Mouse (Mus musculus) embryonic facial prominence, embryonic 11.5 days (tissue): Measurements from ENCODE around the gene Wdr86. TPM values are rescaled to one million over a fixed set of nuclear protein-coding genes. Genes with fewer than 3 reads are reported as not detected.
A peak's percentile ranks its signal among the peaks of the same experiment; 100 is the strongest.

Experiments
- ATAC-seq: fragments of 200-750 bp; cut with Nextera tagmentation; replicated peaks from 2 replicates; pipeline ENCODE4 v1.8.0; 2017; ENCODE audit warnings: low read depth; ENCODE audit not compliant: insufficient number of reproducible peaks, low FRiP score, low TSS enrichment
- DNase-seq: peaks from one replicate; pipeline ENCODE4 v3.0.0-alpha.2; 2015; ENCODE audit warnings: low spot score
- H3K27ac ChIP-seq: fragments of 300-500 bp; sonication (generic); replicated peaks from 2 replicates; pipeline ENCODE4 v1.5.1; 2014; ENCODE audit warnings: mild to moderate bottlenecking, low read depth, low read length, control low read depth
- H3K27me3 ChIP-seq: fragments of 300-500 bp; sonication (generic); 2 replicates; pipeline ENCODE4 v1.6.1; 2014; ENCODE audit warnings: mild to moderate bottlenecking, low read length, moderate library complexity, mixed read lengths; ENCODE audit not compliant: control insufficient read depth, insufficient read depth
- H3K36me3 ChIP-seq: fragments of 300-500 bp; sonication (generic); replicated peaks from 2 replicates; pipeline ENCODE4 v1.6.1; 2014; ENCODE audit warnings: low read depth, mild to moderate bottlenecking, low read length, moderate library complexity, mixed read lengths; ENCODE audit not compliant: control insufficient read depth, insufficient read depth
- H3K4me1 ChIP-seq: fragments of 300-500 bp; sonication (generic); 2 replicates; pipeline ENCODE4 v1.6.1; 2014; ENCODE audit warnings: low read length, mixed read lengths; ENCODE audit not compliant: control insufficient read depth, insufficient read depth
- H3K4me2 ChIP-seq: fragments of 300-500 bp; sonication (generic); 2 replicates; pipeline ENCODE4 v1.6.1; 2014; ENCODE audit warnings: low read depth, mild to moderate bottlenecking, control low read depth, low read length, moderate library complexity
- H3K4me3 ChIP-seq: fragments of 300-500 bp; sonication (generic); 2 replicates; pipeline ENCODE4 v1.5.1; 2014; ENCODE audit warnings: low read depth, low read length, control low read depth
- H3K9ac ChIP-seq: fragments of 300-500 bp; sonication (generic); replicated peaks from 2 replicates; pipeline ENCODE4 v1.6.1; 2014; ENCODE audit warnings: mild to moderate bottlenecking, control low read depth, low read length
- H3K9me3 ChIP-seq: fragments of 300-500 bp; sonication (generic); replicated peaks from 2 replicates; pipeline ENCODE4 v1.6.1; 2016; ENCODE audit warnings: mild to moderate bottlenecking, low read length, inconsistent platforms, mixed read lengths; ENCODE audit not compliant: control insufficient read depth
- WGBS: fragments of 180-500 bp; shearing (Covaris S2); extraction: QIAGEN DNeasy Blood & Tissue Kit; methylation state at CpG from one replicate; pipeline ENCODE4 v1.1.7; 2014; 5-methylcytosine and 5-hydroxymethylcytosine counted together
- polyA plus RNA-seq: library from polyadenylated mRNA; unstranded; fragments of >200 nt; fragmentation: Nextera tagmentation; extraction: Ambion mirVana; gene quantifications from 2 replicates; pipeline ENCODE4 v1.2.1, GENCODE M21; 2014

Wdr86 gene
- polyA plus RNA-seq, 1 experiment from 2014 or later = 53.8 TPM

DNA sequence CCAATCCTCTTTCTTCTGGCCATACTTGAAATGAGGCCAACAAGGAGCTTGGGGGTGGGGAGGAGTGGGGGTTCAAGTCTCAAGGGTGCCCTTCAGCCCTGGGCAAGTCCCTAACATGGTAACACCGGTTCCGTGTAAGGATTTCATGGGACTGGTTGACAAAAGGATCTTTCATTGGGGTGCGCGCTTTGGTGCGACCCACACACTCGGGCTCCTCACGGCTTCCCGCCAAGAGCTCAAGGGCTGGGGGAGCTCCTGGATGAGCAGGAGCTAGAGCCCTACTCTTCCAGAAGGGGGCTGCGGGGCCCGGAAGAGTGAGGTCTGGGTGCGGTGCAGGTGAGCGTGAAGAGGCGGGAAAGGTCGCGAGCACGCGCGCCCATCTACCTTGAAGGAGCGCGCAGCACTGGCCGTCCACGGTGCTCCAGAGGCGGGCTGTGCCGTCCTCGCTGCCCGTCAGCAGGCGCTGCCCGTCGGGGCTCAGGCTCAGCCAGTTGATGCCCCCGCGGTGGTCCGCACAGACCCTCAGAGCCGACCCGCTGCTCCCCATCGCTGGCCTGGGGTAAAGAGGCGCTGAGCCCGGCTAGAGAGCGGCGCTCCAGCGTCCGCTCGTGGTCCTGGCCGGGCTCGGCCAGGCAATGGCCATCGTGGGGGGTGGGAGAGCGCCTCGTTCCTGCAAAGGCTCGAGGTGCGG lies 585 bp downstream of the Wdr86 start:
- ATAC-seq = no peak
- Histone ChIP-seq H3K4me1 (peaks cover 3% of the 10 kb centered on the region), H3K4me3 (peak overlapping the region; percentile 81)

DNA sequence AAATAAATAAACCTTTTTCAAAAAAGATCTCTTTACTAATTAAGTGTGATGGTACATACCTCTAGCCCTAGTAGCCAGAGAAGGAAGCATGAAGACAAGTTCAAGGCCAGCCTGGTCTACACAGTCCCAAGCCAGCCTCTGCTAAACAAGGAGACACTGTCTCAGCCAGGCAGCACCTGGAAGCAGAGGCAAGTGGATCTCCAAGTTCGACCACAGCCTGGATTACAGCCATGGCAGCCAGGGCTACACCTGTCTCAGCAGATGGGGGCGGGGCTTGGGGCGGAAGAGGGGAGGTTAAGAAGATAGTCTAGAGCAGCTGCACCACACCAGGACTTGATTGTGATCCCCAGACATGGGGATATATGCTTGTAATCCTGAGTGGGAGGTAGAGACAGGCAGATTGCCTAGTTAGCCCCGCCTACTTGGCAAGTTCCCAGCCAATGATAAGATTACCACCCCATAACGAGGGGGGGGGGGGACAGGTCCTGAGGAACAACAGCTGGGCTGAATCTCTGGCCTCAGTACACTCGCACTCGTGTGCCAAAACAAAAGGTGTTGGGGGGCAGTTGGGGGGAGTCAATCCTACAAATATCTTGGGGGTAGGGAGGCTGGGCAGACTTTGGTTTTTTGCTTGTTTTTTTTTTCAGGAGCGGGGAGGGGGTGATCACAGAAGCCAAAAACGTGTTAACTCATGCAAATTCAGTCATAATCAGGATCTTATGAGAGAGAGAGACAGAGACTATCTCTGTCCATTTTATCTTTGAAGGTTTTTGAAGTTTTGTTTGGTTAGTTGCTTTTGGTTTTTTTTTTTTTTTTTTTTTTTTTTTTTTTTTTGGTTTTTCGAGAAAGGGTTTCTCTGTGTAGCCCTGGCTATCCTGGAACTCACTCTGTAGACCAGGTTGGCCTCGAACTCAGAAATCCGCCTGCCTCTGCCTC lies 3.4 kb downstream of the Wdr86 start:
- no peaks in the 10 kb centered on the region; the same call in 1 of the 2 replicates for H3K36me3 ChIP-seq
- H3K4me3 ChIP-seq = no peak overlapping the region
- H3K27ac ChIP-seq = no peak overlapping the region
- H3K4me1 ChIP-seq = peaks cover 3% of the 10 kb centered on the region
- WGBS = 74% methylated on average over 12 of the region's 12 CpGs
- H3K4me2 ChIP-seq = no peak overlapping the region
- no peaks in the 10 kb centered on the region for H3K27me3 ChIP-seq
- no peak overlapping the region for H3K9ac ChIP-seq
- DNase-seq = no peak
- H3K9me3 ChIP-seq = no peaks in the 10 kb centered on the region
- no peak for ATAC-seq

More for the DNA sequence above, 585 bp downstream of the Wdr86 start:
- under 1% methylated on average over 49 of the region's 49 CpGs for WGBS
- Histone ChIP-seq H3K4me2 (peak overlapping the region; percentile 77), H3K27me3 (no peaks in the 10 kb centered on the region), H3K9ac (peak overlapping the region; percentile 94), H3K9me3 (no peaks in the 10 kb centered on the region), H3K36me3 (no peaks in the 10 kb centered on the region; the same call in 1 of the 2 replicates), H3K27ac (peak overlapping the region; percentile 74)
- peak; percentile 46 for DNase-seq

- ATAC-seq = no peak
- Histone ChIP-seq H3K4me2 (no peak overlapping the region), H3K27ac (no peak overlapping the region; the same call in 1 of the 2 replicates), H3K27me3 (no peaks in the 10 kb centered on the region), H3K9me3 (no peaks in the 10 kb centered on the region), H3K4me3 (no peak overlapping the region), H3K36me3 (peaks cover 3% of the 10 kb centered on the region), H3K4me1 (peaks cover 3% of the 10 kb centered on the region), H3K9ac (no peak overlapping the region)
- WGBS = 68% methylated on average over 6 of the region's 6 CpGs
- DNase-seq = no peak
These were observed 4.6 kb downstream of the Wdr86 start for GRCm38 (mm10) chr5:24725897-24726296.

GRCm38 (mm10) chr5:24724805-24725204 lies 5.7 kb downstream of the Wdr86 start:
- H3K9ac ChIP-seq = peak overlapping the region; percentile 34
- H3K27me3 ChIP-seq = no peaks in the 10 kb centered on the region
- H3K4me2 ChIP-seq = no peak overlapping the region; the same call in 1 of the 2 replicates
- 43% methylated on average over 5 of the region's 5 CpGs for WGBS
- DNase-seq (peak; percentile 19), ATAC-seq (0 out of 2 replicates have a peak, but pooled peaks have one; percentile 39)
- H3K4me3 ChIP-seq = no peak overlapping the region
- peaks cover 4% of the 10 kb centered on the region for H3K36me3 ChIP-seq
- H3K9me3 ChIP-seq = no peaks in the 10 kb centered on the region
- H3K4me1 ChIP-seq = peaks cover 3% of the 10 kb centered on the region
- 0 out of 2 replicates have a peak overlapping the region, but pooled peaks have one; percentile 28 for H3K27ac ChIP-seq

GRCm38 (mm10) chr5:24724270-24724634 lies 6.3 kb downstream of the Wdr86 start:
- Histone ChIP-seq H3K36me3 (peaks cover 7% of the 10 kb centered on the region), H3K4me3 (no peak overlapping the region), H3K4me1 (peaks cover 3% of the 10 kb centered on the region), H3K27me3 (no peaks in the 10 kb centered on the region), H3K9me3 (no peaks in the 10 kb centered on the region), H3K27ac (0 out of 2 replicates have a peak overlapping the region, but pooled peaks have one; percentile 2), H3K9ac (no peak overlapping the region; the same call in 1 of the 2 replicates), H3K4me2 (no peak overlapping the region)
- ATAC-seq (no peak), DNase-seq (no peak)
- 88% methylated on average over 5 of the region's 5 CpGs for WGBS

GRCm38 (mm10) chr5:24723527-24724269 lies 6.8 kb downstream of the Wdr86 start:
- Histone ChIP-seq H3K9ac (no peak overlapping the region), H3K9me3 (no peaks in the 10 kb centered on the region), H3K36me3 (peaks cover 7% of the 10 kb centered on the region), H3K4me2 (no peak overlapping the region), H3K27ac (0 out of 2 replicates have a peak overlapping the region, but pooled peaks have one; percentile 2), H3K4me3 (no peak overlapping the region), H3K27me3 (no peaks in the 10 kb centered on the region), H3K4me1 (peaks cover 3% of the 10 kb centered on the region)
- WGBS = 78% methylated on average over 11 of the region's 11 CpGs
- ATAC-seq (no peak), DNase-seq (no peak)

DNA sequence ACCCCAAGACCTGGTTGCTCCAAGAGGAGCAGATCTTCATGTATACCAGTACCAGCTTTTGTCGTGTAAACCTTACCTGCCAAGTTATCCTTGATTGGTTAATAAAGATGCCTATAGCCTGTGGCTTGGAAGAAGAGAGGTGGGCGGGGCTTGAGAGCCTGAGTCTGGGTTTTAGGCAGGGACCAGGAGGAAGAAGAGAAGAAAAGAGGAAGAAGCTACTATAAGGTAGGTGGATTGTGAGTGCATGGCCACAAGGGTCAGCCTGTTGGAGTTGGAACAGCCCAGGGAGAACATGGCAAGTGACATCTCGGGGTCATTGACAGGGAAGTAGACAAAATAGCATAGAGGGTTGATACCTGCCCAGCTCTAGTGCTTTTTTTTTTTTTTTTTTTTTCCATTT lies 10.7 kb downstream of the Wdr86 start:
- no peak overlapping the region for H3K4me2 ChIP-seq
- H3K9ac ChIP-seq = no peak overlapping the region
- H3K36me3 ChIP-seq = peaks cover 7% of the 10 kb centered on the region
- no peaks in the 10 kb centered on the region for H3K9me3 ChIP-seq
- ATAC-seq = no peak
- H3K4me1 ChIP-seq = peaks cover 3% of the 10 kb centered on the region; the same call in 1 of the 2 replicates
- no peak overlapping the region for H3K4me3 ChIP-seq
- DNase-seq = no peak
- no peak overlapping the region for H3K27ac ChIP-seq
- WGBS = 93% methylated on average over 3 of the region's 3 CpGs
- no peaks in the 10 kb centered on the region for H3K27me3 ChIP-seq
